Mouse (Mus musculus) regulatory T cell (primary cell): ENCODE results near the gene Brd3.
"Not testable (repeated sequence)": the region's sequence is repeated elsewhere in the genome, so short reads cannot be mapped to it uniquely, and the experiment has no call there.

ENCODE experiments used
- in situ Hi-C: fragments of 300-600 bp; cut with MboI, MseI; formaldehyde crosslinking; loops from one replicate; pipeline ENCODE4 v1.15.1; 2025; ENCODE audit warnings: high pct_unique_total_duplicates

Brd3 gene

DNA sequence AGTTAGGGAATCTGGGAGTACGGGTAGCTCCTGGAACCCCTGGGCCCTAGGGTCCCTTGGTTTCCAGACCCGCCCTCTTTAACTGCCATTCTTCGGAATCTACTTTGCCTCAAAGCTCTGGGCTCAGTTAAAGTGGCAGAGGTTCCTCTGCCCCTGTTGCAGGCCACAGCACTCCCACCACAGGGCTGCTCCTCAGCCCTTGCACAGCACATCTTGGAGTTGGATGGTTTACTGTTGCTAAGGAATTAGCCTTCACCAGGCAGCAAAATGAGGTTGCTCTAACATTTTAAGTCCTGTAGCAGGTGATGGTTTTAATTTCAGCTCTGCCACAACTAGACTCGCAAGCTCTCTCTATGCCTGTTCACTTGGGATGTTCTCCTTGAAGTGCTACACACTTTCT is at the start of gene Brd3:
Gene Brd3, minus strand, starts transcription at position 101 of the 400 bp plus-strand sequence.
- in situ Hi-C loops, result no loop called here

DNA sequence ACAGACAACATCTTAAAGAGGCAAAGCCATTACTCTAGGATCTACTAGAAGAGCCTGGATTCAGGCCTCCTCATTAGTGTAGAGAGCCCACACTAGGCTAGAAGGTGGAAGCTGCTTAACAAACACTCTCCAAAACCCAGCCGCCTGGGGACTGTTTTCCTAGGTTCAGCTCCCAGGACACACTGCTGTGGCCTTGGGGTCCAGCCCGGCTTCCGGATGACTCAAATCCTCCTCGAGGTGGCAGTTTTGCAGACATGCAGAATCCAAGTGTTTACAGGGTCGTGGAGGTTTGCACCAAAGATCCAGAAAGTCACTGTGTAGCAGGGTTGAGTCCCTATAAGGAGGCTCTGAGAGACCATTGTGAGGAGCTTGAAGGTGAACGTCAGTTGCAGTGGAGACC is 49.5 kb upstream of the Brd3 start:
- in situ Hi-C loops, result no loop called here

DNA sequence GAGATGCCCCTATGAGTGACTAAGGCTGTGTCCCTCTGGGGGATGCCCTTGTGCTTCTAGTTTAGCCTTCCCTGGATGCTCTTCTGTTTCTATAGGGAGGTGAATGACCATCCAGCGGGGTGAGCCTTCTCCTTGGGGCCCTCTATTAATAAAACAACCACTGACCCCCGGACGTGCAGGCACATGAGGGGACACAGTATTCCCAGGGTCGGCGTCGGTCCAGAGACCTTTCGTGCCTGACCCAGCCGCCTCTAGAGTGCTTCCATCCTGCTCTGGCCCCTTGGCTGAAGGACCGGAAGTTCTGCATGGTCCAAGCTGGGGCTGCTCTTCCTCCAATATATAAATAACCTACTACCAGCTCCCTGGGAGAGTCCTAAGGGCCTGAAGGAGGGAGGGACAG is 46.8 kb upstream of the Brd3 start:
- in situ Hi-C loops, result no loop called here

DNA sequence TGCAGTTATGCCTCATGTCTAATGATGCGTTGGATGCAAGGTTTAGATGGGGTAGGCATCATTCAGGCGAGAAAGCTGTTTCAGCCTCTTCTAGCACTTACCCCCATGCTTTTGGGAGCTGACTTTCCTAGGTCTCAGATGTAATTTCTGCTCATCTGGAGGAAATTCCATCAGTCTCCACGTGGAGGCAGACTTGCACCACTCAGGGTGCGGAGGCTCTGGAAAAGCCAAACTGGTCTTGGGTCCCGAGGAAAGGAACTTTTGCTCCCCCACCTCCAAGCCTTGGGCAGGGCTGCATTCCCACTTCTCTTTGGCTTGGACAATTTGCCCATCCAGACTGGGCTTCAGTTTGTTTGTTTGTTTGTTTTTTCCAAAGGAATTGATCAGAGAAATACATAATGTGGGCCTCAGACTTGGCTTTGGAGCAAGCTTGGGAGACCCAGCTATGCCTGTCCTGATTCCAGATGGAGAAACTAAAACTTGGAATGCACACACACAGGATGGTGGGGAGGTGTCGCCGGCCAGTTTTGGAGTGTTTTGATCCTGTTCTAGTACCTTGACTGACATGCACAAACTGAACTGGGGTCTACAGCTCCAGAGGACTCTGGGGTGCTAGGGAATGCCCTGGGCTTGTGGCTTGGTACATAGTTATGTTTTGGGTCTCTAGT is 45.3 kb upstream of the Brd3 start:
- in situ Hi-C loops, result no loop called here

DNA sequence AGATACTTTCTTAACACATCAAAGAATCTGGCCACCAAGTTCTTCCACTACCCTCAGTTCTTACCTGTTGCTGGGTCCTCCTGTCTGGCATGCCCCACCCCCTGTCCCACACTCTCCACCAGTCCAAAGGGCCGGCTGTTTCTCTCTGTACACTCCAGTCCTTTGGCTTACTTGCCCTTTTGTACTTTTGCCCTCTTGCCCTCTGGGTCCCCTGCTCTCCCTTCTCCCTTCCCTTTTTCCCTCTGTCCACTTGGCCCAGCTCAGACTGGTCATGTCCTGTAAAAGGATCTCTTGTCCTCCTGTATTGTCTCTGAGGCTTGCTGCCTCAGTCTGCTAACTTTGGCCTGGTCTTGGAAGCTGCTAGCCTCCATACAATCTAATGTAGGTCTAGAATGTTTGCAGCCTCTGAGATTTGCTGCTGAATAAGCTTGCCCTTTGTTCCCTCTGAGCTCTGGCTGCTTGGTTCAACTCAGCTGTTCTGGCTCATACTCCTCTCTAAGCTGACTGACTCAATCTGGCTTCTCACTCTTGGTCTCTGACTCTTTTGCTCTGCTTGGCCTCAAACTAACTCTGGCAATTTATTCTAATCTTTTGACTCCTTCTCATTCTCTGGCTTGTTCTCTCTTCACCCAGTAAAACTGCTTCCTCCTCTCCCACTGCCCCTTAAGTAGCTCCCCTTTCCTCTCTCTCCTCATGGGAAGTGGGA is 41.4 kb upstream of the Brd3 start:
- in situ Hi-C loops, result no loop called here

DNA sequence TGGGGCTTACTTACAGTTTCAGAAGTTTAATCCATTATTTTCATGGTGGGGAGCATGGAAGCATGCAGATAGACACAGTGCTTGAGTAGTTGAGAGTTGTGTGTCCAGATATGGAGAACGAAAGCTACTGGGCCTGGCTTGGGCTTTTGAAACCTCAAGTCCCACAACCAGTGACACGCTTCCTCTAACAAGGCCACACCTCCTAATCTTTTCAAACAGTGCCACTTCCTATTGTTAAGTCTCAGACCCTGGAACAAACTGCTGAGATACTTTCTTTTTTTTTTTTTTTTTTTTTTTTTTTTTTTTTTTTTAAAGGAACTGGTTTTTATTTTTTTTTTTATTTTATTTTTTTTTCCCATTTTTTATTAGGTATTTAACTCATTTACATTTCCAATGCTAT is 40.5 kb upstream of the Brd3 start:
- in situ Hi-C loops, result no loop called here

DNA sequence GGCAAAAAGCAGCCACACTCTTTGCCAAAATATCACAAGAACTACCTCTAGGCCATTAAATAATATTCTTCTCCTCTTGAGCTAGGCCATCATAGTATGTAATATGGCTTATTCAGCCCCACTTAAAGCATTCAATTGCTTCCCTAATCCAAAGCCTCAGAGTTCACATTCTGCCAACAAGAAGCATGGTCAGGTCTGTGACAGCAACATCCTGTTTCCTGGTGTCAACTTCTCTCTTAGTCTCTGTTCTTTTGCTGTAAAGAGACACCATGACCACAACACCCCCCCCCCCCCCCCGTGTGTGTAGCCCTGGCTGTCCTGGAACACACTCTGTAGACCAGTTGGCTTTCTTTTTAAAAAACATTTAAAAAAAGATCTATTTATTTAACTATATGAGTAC is 39.9 kb upstream of the Brd3 start:
- in situ Hi-C loops, result no loop called here

DNA sequence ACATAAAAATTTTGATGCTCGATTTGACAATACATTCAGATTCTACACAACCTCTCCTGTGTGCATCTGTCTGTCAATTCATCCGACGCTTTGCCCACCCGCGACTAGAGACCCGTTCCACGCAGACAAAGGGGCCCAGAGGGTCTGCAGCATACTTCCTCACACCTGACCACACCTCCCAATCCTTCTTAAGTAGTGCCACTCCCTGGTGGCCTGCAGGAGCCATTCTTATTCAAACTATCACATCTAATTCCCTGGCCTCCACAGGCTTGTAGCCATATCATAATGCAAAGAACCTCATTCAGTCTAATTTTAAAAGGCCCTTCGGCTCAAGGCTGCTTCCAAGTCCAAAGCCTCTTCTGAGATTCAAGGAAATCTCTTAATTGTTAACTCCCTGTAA is 38.6 kb upstream of the Brd3 start:
- in situ Hi-C loops, result not testable (repeated sequence)

DNA sequence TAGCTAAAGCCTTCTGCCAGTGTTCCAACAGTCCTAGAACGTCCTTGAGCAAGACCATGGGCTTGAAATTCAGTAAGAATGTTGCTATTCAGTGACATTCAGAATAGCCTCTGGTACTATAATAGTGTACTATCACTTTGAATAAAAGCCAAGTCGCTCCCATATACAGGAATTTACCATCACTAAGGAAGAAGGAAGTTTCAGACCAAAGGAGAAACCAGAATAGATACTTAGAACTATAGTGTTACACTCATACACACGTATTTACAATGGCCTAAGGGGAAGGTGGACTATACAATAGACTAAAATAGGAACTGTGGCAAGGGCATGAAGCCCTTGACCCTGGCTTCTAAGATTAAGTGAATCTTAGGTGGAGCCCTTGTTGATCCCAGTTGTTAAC is 38.1 kb upstream of the Brd3 start:
- in situ Hi-C loops, result not testable (repeated sequence)

DNA sequence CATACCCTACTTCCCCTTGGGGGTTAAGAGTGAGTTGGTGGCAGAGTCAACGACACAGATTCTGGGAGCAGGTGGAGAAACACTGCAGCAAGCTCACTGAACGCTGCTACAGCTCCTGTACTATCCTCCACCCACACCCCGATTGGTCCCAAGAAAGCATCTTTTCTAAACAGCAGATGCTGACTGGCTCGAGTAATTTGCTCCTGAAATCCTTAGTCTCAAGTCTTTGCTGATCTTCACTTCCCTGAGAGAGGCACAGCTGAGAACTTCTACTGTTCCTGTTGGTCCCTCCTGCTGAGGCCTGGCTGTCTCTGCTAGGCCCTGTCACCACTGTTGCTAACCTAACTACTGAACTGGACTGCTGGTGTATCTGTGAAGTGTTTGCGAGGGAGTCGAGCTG is 37.2 kb upstream of the Brd3 start:
- in situ Hi-C loops, result no loop called here

DNA sequence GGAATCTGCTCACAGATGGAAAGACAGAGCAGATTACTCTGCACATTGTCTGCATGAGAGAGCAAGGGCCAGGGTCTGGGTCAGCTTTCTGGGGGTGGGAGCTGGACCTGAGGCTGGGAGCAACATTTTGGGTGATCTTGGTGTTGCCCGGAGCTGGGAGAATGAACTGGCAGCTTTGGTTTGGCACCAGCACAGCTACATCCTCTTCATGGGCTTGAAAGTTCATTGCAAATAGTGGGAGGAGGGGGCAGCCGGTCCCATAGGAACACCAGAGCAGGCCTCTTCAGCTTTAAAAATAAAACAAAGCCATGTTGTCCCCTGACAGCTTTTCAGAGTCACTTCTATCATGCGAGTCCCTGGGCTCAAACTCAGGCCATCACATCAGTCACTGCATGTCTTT is 33.8 kb upstream of the Brd3 start:
- in situ Hi-C loops, result no loop called here

DNA sequence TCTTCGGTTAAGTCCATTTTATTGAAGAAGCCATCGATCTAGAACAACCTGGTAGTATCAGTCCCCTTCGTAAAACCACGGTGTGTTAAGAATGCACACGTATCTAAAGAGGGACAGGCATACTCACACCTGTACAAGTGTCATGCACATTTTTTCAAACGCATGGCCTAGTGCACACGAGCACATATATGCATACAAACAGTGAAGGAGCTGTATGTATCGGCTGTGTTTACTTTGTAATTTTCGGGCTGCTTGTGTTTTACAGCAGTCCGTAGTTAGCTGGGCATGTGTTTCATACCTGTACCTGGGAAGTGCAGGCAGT is 33.0 kb upstream of the Brd3 start:
- in situ Hi-C loops, result no loop called here

DNA sequence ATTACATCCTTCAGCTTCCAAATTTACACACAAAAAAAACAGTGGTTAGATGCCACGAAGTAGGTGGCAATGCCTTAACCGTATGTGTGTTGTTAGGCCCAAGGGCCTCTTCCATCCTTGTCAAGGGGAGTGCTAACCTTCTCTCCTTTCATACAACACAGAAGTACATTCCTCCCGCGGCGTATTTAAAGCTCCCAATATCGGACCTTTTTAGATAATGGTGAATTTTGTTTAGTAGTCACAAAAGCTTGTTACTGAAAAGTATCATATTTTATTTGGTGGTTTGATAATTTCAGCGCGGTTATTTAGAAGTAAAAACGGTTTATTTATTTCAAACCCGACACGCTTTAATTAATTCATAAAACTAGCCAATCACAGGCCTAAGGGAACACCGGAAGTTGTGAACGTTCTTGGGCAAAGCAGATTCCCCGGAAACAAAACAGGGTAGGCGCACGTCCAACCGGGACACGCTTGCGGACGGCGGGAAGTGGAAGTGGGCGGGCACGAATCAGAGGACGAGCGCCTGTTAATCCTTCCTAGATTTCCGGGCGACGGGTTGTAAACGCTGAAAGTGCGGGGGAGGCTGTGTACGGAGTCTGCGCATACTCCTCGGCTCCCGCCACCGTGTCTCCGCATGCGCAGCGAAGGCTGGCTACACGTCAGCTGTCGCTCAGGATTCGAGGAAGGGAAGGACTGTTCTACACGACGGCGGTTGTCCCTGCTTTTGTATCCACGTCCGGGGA is 32.5 kb upstream of the Brd3 start:
- in situ Hi-C loops, result no loop called here

DNA sequence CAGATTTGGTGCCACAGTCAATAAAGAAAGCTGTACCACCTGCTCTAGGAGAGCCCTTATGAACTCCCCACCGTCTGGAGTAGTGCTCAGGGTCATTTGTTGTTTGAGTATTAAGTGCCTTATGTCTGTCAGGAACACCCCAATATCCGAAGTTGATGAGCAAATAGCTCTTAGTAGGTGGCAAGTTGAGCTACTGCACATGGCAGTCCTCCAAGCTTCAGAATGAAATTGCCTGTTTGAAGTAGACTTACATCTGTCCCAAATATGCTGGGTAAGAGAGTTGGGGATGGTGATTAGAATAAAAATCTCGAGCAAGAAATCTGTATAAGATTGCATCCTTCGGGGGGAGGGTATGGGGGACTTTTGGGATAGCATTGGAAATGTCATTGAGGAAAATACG is 31.9 kb upstream of the Brd3 start:
- in situ Hi-C loops, result no loop called here

DNA sequence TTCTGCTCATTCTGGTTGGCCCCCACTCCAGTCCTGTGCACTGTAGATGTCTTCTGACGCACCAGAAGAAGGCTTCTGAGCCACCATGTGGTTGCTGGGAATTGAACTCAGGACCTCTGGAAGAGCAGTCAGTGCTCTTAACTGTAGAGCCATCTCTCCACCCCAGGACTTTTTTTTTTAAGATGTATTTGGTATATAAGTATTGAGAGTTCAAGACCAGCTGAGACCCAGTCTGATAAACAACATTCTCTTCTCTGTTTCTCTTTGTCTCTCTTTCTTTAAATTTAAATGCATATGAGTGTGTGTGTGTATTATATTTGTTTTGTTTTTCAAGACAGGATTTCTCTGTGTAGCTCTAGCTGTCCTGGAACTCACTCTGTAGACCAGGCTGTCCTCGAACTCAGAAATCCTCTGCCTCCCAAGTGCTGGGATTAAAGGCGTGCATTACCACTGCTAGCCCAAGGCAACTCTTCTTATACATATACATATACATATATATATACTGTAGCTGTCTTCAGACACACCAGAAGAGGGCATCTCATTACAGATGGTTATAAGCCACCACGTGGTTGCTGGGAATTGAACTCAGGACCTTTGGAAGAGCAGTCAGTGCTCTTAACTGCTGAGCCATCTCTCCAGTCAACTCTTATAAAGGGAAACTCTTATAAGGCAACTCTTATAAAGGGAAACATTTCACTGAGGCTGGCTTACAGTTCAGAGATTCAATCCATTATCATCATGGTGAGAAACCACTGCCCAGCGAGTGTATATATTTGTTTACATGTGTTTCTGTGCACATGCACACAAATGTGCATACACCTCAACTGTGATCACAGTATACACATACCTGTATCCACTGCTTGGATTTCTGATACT is 31.2 kb upstream of the Brd3 start:
- in situ Hi-C loops, result not testable (repeated sequence)

DNA sequence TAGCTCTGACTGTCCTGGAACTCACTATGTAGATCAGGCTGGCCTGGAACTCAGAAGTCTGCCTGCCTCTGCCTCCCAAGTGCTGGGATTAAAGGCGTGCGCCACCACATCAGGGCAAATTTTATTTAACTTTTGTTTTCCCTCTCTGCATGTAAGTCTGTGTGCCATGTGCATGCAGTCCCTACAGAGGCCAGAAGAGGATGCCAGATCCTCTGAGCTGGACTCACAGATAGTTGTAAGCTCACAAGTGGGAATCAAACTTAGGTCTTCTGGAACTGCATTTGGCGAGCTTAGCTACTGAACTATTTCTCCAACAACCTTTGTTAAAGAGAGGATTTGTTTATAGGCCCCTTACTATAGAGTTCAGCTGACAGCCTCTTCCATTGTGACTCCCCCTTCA is 10.8 kb upstream of the Brd3 start:
- in situ Hi-C loops, result no loop called here

DNA sequence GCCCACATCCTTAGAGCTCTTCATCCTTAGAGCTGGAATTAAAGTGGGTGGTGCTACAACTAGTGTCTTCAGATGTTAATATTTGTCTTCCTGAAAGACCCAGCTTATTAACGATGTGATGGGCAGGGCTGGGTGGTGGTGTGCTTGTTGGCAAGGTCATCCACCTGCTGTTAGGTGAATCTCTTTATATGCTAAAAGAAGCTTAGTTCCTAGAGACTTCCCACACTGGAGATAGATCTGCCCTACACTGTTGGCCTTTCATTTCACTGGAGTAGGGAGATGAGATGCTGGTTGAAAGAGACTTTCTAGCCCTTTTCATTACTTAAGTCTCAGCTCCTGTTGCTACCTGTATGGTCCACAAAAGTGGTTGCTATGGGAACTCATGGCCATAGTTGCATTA is 8.8 kb upstream of the Brd3 start:
- in situ Hi-C loops, result no loop called here

DNA sequence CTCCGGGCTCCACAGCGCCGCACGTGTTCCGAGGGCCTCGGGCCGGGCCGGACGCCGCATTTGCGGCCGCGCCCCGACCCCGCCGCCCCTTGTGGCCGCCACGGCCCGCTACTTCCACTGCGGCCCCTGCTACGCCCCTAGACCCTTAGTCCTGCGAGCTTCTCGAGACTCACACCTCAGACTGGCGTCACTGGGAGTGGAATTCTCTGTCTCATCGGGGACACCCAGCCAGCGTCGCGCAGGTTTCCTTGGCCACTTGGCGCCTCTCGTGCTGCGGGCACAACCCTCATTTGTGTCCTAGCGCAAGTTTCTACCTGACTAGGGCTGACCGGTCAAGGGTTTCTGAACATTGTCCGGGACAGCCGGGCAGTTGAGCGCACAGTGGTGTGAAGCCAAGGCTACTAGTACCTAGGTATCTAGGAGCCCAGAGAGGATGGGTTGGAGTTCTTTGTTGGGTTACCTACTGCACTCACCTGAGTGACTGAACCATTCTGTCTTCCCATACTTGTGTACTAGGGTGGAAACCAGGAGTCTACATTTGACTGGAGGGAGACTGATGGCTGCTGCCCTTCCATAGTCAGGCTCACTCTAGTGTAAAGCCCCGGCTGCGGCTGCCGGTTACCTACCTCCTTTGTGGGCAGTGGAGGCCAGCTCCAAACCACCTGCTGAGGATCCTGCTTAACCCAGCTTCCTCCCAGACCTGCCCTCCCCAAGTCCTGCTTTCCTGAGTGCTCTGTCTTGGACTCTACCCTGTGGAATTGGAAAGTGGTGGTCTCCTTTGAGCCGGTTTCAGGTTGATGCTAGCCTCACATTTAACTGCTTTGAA is 8.1 kb upstream of the Brd3 start:
- in situ Hi-C loops, result no loop called here

DNA sequence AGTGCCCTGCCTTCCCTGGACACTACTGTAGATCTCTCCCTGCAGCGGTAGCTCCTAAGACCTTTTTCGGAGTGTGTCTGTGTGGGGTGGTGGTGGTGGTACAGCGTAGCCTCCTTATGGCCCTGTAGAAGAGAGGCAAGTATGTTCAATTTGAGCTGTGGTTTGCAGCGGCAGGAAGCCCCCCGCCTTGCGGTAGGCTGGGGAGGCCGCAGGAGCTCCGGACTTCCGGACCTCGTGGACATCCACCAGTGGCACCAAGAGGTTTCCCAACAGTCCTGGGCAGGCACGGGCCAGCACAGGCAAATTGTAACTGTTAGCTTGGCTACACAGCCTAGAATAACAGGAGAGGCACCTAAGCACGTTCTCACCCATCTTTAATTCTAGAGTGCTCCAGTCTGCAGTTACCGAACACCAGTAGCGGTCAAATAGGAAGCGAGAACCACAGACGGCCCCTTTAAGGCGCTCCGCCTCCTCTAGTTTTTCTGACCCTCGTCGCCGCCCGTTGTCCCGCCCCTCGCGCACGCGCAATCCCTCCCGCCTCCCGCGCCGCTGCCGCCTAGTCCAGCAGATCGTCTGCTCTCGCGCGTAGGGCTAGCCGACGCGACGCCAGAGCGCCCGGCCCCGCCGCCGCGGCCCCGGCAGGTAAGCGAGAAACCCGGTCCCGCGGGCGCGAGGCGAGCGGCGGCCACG is 7.3 kb upstream of the Brd3 start, which contains the start of gene Wdr5:
Gene Wdr5, plus strand, starts transcription at position 519 of the 690 bp plus-strand sequence.
- in situ Hi-C loops, result loop anchor here (5.0 kb wide), 1 partner anchor 37 kb away; no protein-coding TSS in a partner anchor

DNA sequence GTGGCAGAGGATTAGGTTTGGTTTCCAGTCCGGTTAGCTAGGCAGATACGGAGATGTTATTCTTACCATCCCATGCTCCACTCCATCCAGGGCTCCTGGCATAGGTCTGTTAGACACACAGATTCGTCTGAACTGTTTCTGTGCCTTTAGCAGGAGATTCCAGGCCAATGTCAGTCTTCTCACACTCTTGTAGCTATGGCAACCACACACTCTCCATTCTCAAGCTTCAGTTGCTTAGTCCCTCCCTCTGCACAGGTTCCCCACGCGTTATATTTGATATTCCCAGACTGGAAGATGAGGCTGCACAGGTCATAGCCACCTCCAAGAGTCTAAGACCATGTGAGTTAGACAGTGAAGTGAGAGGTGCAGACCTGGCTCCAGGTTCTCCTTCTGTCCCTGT is 6.4 kb upstream of the Brd3 start:
- in situ Hi-C loops, result loop anchor here (5.0 kb wide), 1 partner anchor 37 kb away; no protein-coding TSS in a partner anchor
